Mouse (Mus musculus) lung, embryonic 15.5 days (tissue): ENCODE measurements around the gene Cc2d2a. TPM values are rescaled to one million over a fixed set of nuclear protein-coding genes. Genes with fewer than 3 reads are reported as not detected.

Experiments
- ATAC-seq: fragments of 200-750 bp; cut with Nextera tagmentation; 2 replicates; pipeline ENCODE4 v1.8.0; 2017; ENCODE audit warnings: moderate number of reproducible peaks, borderline replicate concordance; ENCODE audit not compliant: low FRiP score, low TSS enrichment; ENCODE audit errors: extremely low read depth
- H3K27ac ChIP-seq: fragments of 300-500 bp; sonication (generic); 2 replicates; pipeline ENCODE4 v1.5.1; 2015; ENCODE audit warnings: moderate library complexity, mild to moderate bottlenecking, inconsistent platforms
- H3K27me3 ChIP-seq: fragments of 300-500 bp; sonication (generic); 2 replicates; pipeline ENCODE4 v1.6.1; 2015; ENCODE audit warnings: inconsistent platforms
- H3K36me3 ChIP-seq: fragments of 300-500 bp; sonication (generic); 2 replicates; pipeline ENCODE4 v1.6.1; 2015; ENCODE audit warnings: inconsistent platforms
- H3K4me1 ChIP-seq: fragments of 300-500 bp; sonication (generic); 2 replicates; pipeline ENCODE4 v1.6.1; 2015; ENCODE audit warnings: inconsistent platforms
- H3K4me2 ChIP-seq: fragments of 300-500 bp; sonication (generic); 2 replicates; pipeline ENCODE4 v1.6.1; 2015; ENCODE audit warnings: inconsistent platforms, mild to moderate bottlenecking, moderate library complexity
- H3K4me3 ChIP-seq: fragments of 300-500 bp; sonication (generic); 2 replicates; pipeline ENCODE4 v1.5.1; 2015; ENCODE audit warnings: mild to moderate bottlenecking, inconsistent platforms
- H3K9ac ChIP-seq: fragments of 300-500 bp; sonication (generic); 2 replicates; pipeline ENCODE4 v1.6.1; 2015; ENCODE audit warnings: inconsistent platforms
- H3K9me3 ChIP-seq: fragments of 300-500 bp; sonication (generic); 2 replicates; pipeline ENCODE4 v1.6.1; 2016; ENCODE audit warnings: inconsistent platforms
- WGBS: fragments of 180-500 bp; shearing (Covaris S2); methylation state at CpG from one replicate; pipeline ENCODE4 v1.1.7; 2015; 5-methylcytosine and 5-hydroxymethylcytosine counted together
- polyA plus RNA-seq: library from polyadenylated mRNA; unstranded; fragments of >200 nt; fragmentation: Nextera tagmentation; extraction: Ambion mirVana; gene quantifications from 2 replicates; pipeline ENCODE4 v1.2.1, GENCODE M21; 2015

Gene Cc2d2a
- 14.0 and 15.5 TPM in 2 replicates for polyA plus RNA-seq

- no peaks in the 10 kb centered on the region for H3K27me3 ChIP-seq
- H3K4me3 ChIP-seq: peak within 1 kb of the TSS; percentile 48
- H3K4me1 ChIP-seq: peaks cover 28% of the 10 kb centered on the region
- peak within 1 kb of the TSS; percentile 66 for H3K4me2 ChIP-seq
- no peaks in the 10 kb centered on the region for H3K36me3 ChIP-seq
- H3K27ac ChIP-seq: peak within 1 kb of the TSS; percentile 93
- peak within 1 kb of the TSS; percentile 36 for H3K9ac ChIP-seq
- WGBS: 3% methylated on average over 19 of the region's 19 CpGs
- no peaks in the 10 kb centered on the region for H3K9me3 ChIP-seq
- peak; percentile 73; the same call in 1 of the 2 replicates for ATAC-seq
These were observed at the start of gene Cc2d2a for GRCm38 (mm10) chr5:43661997-43662961. Gene Cc2d2a, plus strand, starts transcription at chr5:43662346.

- peaks cover 5% of the 10 kb centered on the region; the same call in 1 of the 2 replicates for H3K36me3 ChIP-seq
- H3K27ac ChIP-seq: no peak overlapping the region
- peak; percentile 62; the same call in 1 of the 2 replicates for ATAC-seq
- 62% methylated on average over 7 of the region's 7 CpGs for WGBS
- H3K4me3 ChIP-seq: no peak overlapping the region
- no peaks in the 10 kb centered on the region for H3K27me3 ChIP-seq
- H3K9me3 ChIP-seq: no peaks in the 10 kb centered on the region
- H3K4me1 ChIP-seq: peaks cover 6% of the 10 kb centered on the region
- H3K9ac ChIP-seq: no peak overlapping the region
- no peak overlapping the region for H3K4me2 ChIP-seq
These were observed 40.4 kb upstream of the Cc2d2a start for GRCm38 (mm10) chr5:43621575-43622299.

GRCm38 (mm10) chr5:43625407-43625806 lies 36.7 kb upstream of the Cc2d2a start:
- WGBS: 77% methylated on average over 4 of the region's 4 CpGs

GRCm38 (mm10) chr5:43634071-43634601 lies 28.0 kb upstream of the Cc2d2a start:
- no peaks in the 10 kb centered on the region for H3K4me1 ChIP-seq
- 83% methylated on average over 5 of the region's 5 CpGs for WGBS

More at GRCm38 (mm10) chr5:43625407-43625806, 36.7 kb upstream of the Cc2d2a start:
- ATAC-seq: no peak
- Histone ChIP-seq H3K9ac (no peak overlapping the region), H3K27ac (no peak overlapping the region), H3K4me2 (no peak overlapping the region), H3K27me3 (no peaks in the 10 kb centered on the region), H3K4me3 (no peak overlapping the region), H3K4me1 (peaks cover 6% of the 10 kb centered on the region), H3K9me3 (no peaks in the 10 kb centered on the region), H3K36me3 (no peaks in the 10 kb centered on the region)

GRCm38 (mm10) chr5:43634602-43635081 lies 27.5 kb upstream of the Cc2d2a start:
- no peak overlapping the region for H3K27ac ChIP-seq
- no peak overlapping the region for H3K9ac ChIP-seq
- peak; percentile 49; the same call in 1 of the 2 replicates for ATAC-seq
- no peaks in the 10 kb centered on the region for H3K27me3 ChIP-seq
- H3K4me2 ChIP-seq: no peak overlapping the region
- no peak overlapping the region for H3K4me3 ChIP-seq
- no peaks in the 10 kb centered on the region for H3K9me3 ChIP-seq
- no peaks in the 10 kb centered on the region for H3K36me3 ChIP-seq
- 24% methylated on average over 9 of the region's 9 CpGs for WGBS
- H3K4me1 ChIP-seq: no peaks in the 10 kb centered on the region

More at GRCm38 (mm10) chr5:43634071-43634601, 28.0 kb upstream of the Cc2d2a start:
- no peaks in the 10 kb centered on the region for H3K27me3 ChIP-seq
- H3K4me2 ChIP-seq: no peak overlapping the region
- H3K36me3 ChIP-seq: no peaks in the 10 kb centered on the region
- H3K4me3 ChIP-seq: no peak overlapping the region
- peak; percentile 35; the same call in 1 of the 2 replicates for ATAC-seq
- no peak overlapping the region for H3K27ac ChIP-seq
- no peak overlapping the region for H3K9ac ChIP-seq
- H3K9me3 ChIP-seq: no peaks in the 10 kb centered on the region

GRCm38 (mm10) chr5:43645020-43645419 lies 17.1 kb upstream of the Cc2d2a start:
- H3K9ac ChIP-seq: no peak overlapping the region
- H3K9me3 ChIP-seq: no peaks in the 10 kb centered on the region
- 0 out of 2 replicates have a peak, but pooled peaks cover 2% of the 10 kb centered on the region for H3K4me1 ChIP-seq
- WGBS: 75% methylated on average over 4 of the region's 4 CpGs
- H3K36me3 ChIP-seq: no peaks in the 10 kb centered on the region
- H3K4me2 ChIP-seq: no peak overlapping the region
- no peak for ATAC-seq
- H3K27me3 ChIP-seq: no peaks in the 10 kb centered on the region
- H3K4me3 ChIP-seq: no peak overlapping the region
- no peak overlapping the region for H3K27ac ChIP-seq

- 0 out of 2 replicates have a peak, but pooled peaks cover 2% of the 10 kb centered on the region for H3K4me1 ChIP-seq
- H3K27me3 ChIP-seq: no peaks in the 10 kb centered on the region
- no peaks in the 10 kb centered on the region for H3K9me3 ChIP-seq
- no peak overlapping the region for H3K9ac ChIP-seq
- 55% methylated on average over 12 of the region's 12 CpGs for WGBS
- no peaks in the 10 kb centered on the region for H3K36me3 ChIP-seq
- peak; percentile 52; the same call in 1 of the 2 replicates for ATAC-seq
- H3K4me2 ChIP-seq: no peak overlapping the region
- H3K4me3 ChIP-seq: no peak overlapping the region
- H3K27ac ChIP-seq: 0 out of 2 replicates have a peak overlapping the region, but pooled peaks have one; percentile 0
These were observed 14.9 kb upstream of the Cc2d2a start for GRCm38 (mm10) chr5:43647098-43647774.

GRCm38 (mm10) chr5:43661498-43661897 lies 648 bp upstream of the Cc2d2a start:
- peaks cover 28% of the 10 kb centered on the region for H3K4me1 ChIP-seq
- WGBS: 86% methylated on average over 3 of the region's 3 CpGs
- H3K4me2 ChIP-seq: peak overlapping the region; percentile 66
- no peak for ATAC-seq
- H3K4me3 ChIP-seq: no peak overlapping the region
- no peaks in the 10 kb centered on the region for H3K9me3 ChIP-seq
- H3K27ac ChIP-seq: peak overlapping the region; percentile 93
- H3K9ac ChIP-seq: peak overlapping the region; percentile 36; the same call in 1 of the 2 replicates
- H3K36me3 ChIP-seq: no peaks in the 10 kb centered on the region
- H3K27me3 ChIP-seq: no peaks in the 10 kb centered on the region

- Histone ChIP-seq H3K27ac (peak overlapping the region; percentile 27; the same call in 1 of the 2 replicates), H3K4me3 (peak overlapping the region; percentile 48), H3K9me3 (no peaks in the 10 kb centered on the region), H3K4me1 (peaks cover 28% of the 10 kb centered on the region), H3K9ac (peak overlapping the region; percentile 16; the same call in 1 of the 2 replicates), H3K36me3 (no peaks in the 10 kb centered on the region), H3K27me3 (no peaks in the 10 kb centered on the region), H3K4me2 (peak overlapping the region; percentile 66)
- WGBS: 22% methylated on average over 6 of the region's 6 CpGs
- ATAC-seq: no peak
These were observed 1.4 kb downstream of the Cc2d2a start for GRCm38 (mm10) chr5:43663531-43663930.

- H3K4me2 ChIP-seq: peak overlapping the region; percentile 45
- H3K36me3 ChIP-seq: 0 out of 2 replicates have a peak, but pooled peaks cover 4% of the 10 kb centered on the region
- no peak overlapping the region for H3K27ac ChIP-seq
- peak overlapping the region; percentile 21; the same call in 1 of the 2 replicates for H3K4me3 ChIP-seq
- no peaks in the 10 kb centered on the region for H3K9me3 ChIP-seq
- H3K4me1 ChIP-seq: peaks cover 28% of the 10 kb centered on the region
- ATAC-seq: 0 out of 2 replicates have a peak, but pooled peaks have one; percentile 39
- 19% methylated on average over 5 of the region's 5 CpGs for WGBS
- no peaks in the 10 kb centered on the region for H3K27me3 ChIP-seq
- H3K9ac ChIP-seq: no peak overlapping the region
These were observed 3.0 kb downstream of the Cc2d2a start for GRCm38 (mm10) chr5:43665144-43665543.
